Mouse (Mus musculus): ENCODE measurements around the gene Slc44a5. TPM values are rescaled to one million over a fixed set of nuclear protein-coding genes. Genes with fewer than 3 reads are reported as not detected.

Gene Slc44a5
- total RNA-seq, 2 experiments from 2014 or later: 0.16 TPM; not detected in 1

GRCm38 (mm10) chr3:154294924-154295834, 321.9 kb downstream of the Slc44a5 start:
- DNase-seq (ENCODE audit: low spot score in 2 of 2): no peak

DNA sequence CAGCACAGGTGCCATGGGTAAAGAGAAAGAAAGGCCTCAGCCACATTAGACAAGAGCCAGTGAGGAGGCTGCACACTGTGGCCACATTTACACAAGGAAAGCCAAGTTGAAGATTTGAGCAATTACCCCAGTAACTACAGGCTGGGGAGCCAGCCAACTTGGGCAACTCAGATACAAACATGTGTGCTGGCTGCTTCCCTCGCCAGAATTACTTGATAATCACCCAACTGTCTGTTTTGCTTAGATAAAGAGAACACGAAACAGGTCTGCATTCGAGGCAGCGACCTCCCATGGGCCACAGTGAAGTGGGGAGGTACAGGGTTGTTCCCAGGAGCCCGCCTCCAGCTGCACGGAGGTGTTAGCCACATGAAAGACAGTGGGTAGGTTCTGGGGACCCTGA, 324.3 kb downstream of the Slc44a5 start:
- DNase-seq (ENCODE audit: low spot score in 2 of 2): no peak

DNA sequence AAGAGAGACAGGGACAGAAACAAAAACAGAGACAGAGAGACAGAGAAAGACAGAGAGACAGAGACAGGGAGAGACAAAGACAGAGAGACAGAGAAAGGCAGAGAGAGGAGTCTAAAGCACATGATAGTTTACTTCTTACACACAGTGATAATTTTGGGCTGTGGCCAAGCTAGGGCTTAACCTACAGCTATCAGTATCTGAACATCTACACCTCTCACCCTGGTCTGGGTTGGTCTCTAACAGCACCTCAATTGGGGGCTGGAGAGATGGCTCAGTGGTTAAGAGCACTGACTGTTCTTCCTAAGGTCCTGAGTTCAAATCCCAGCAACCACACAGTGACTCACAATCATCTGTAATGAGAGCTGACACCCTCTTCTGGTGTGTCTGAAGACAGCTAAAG, 325.3 kb downstream of the Slc44a5 start:
- no peak for DNase-seq (ENCODE audit: low spot score in 2 of 2)

DNA sequence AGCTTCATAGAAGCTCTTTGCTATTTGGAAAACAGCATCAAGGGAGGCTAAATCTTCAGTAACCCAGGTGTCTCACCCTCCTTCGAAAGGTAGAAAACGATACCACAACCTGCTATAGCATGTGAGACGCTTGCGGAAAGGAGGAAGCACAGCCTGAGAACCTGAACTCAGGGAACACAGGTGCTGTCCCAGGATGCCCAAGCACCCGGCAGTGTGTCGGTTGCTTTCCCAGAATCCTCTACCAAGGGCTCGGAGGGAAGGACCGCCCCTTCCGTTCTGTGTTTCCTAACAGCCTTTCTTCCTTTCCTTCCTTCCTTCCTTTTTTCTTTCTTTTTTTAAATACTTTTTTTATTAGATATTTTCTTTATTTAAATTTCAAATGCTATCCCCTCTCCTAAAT, 326.8 kb downstream of the Slc44a5 start:
- DNase-seq (ENCODE audit: low spot score in 2 of 2): no peak

DNA sequence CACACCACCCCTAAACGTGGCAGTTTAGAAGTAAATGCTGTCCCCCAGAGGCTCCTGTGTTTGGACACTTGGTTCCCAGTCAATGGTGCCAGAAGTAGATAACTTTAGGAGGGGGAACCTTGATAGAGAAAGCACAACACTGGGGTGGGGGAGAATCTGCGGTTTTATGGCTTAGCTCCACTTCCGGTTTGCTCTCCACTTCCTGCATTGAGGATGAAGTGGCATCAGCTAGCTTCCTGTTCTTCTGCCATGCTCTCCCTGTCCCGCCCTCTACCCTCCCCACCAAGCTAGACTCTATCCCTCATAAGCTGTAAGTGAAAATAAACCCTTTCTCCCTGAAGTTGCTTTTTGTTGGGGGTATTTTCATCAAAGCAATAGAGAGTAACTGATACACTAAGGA, 327.9 kb downstream of the Slc44a5 start:
- no peak for DNase-seq (ENCODE audit: low spot score in 2 of 2)

DNA sequence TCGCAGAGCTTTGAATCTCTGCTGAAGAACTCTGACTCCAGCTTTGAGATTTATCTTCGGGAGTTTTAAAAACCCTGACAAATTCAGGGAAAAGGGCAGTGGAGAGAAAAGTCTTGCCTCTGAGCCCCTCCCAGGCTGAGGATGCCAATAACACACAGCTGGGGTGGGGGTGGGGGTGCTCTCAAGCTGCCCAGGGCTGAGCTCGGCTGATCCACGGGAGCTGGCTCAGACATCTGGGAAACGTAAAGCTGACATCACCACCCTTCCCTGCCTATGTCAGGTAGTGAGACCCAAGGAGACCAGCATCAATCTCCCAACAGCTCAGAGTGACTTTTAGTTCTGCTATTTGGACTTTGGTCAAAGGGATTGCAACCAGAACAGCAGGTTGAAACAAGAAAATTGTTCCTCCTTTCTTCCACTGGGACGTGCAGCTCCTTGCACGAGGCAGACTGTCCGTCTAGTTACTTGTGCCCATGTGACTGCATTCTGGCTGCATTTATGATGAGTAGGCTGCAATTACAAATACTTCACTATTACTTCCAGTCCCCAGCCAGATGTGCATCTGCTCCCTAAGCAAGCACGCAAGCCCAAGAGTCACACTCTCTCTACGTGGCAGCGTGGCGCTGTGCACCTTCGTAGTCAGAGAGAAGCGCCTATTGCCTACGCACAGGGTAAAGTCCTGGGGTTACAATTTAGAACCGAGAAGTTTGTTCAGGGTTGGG, 332.1 kb downstream of the Slc44a5 start:
- DNase-seq (ENCODE audit: low spot score in 2 of 2): no peak

GRCm38 (mm10) chr3:154317651-154318248, 344.5 kb downstream of the Slc44a5 start:
- DNase-seq (ENCODE audit: low spot score in 2 of 2): peak in 1 of 2 experiments; percentile 28

Other genes with a start within 250 kb of the Slc44a5 start
- gene St6galnac3, start 248.3 kb upstream of the Slc44a5 start, total RNA-seq (2021): 10 to 100 TPM; 11.2 to 14.8 TPM
- gene Asb17, start 129.2 kb upstream of the Slc44a5 start, total RNA-seq (2021): not detected
- gene Msh4, start 67.3 kb upstream of the Slc44a5 start, total RNA-seq (2021): not detected
- gene Rabggtb, start 60.4 kb upstream of the Slc44a5 start, total RNA-seq (2021): 100 to 1,000 TPM in 1 of 2 experiments, 10 to 100 TPM in 1; 96.0 to 103 TPM
- 100 to 1,000 TPM; 734 to 946 TPM for gene Acadm, start 28.8 kb upstream of the Slc44a5 start, total RNA-seq (2021)